Mouse (Mus musculus) embryonic facial prominence, embryonic 15.5 days (tissue): ENCODE measurements at regions not wholly inside any gene's neighbourhood (a gene's known extent, or its start where the extent isn't known, plus 50 kb on each side); places are given as distances from the start of the nearest gene placed in this dataset.

Experiments used
- ATAC-seq: fragments of 200-750 bp; cut with Nextera tagmentation; 2 replicates; pipeline ENCODE4 v1.8.0; 2017; ENCODE audit warnings: low read depth, moderate TSS enrichment; ENCODE audit not compliant: insufficient number of reproducible peaks, low FRiP score, low TSS enrichment
- H3K27ac ChIP-seq: fragments of 300-500 bp; sonication (generic); replicated peaks from 2 replicates; pipeline ENCODE4 v1.5.1; 2015; ENCODE audit warnings: mild to moderate bottlenecking, inconsistent platforms
- H3K27me3 ChIP-seq: fragments of 300-500 bp; sonication (generic); 2 replicates; pipeline ENCODE4 v1.6.1; 2015; ENCODE audit warnings: inconsistent platforms
- H3K36me3 ChIP-seq: fragments of 300-500 bp; sonication (generic); 2 replicates; pipeline ENCODE4 v1.6.1; 2015; ENCODE audit warnings: mild to moderate bottlenecking, inconsistent platforms
- H3K4me1 ChIP-seq: fragments of 300-500 bp; sonication (generic); 2 replicates; pipeline ENCODE4 v1.6.1; 2015; ENCODE audit warnings: inconsistent platforms
- H3K4me2 ChIP-seq: fragments of 300-500 bp; sonication (generic); replicated peaks from 2 replicates; pipeline ENCODE4 v1.6.1; 2015; ENCODE audit warnings: mild to moderate bottlenecking, inconsistent platforms
- H3K4me3 ChIP-seq: fragments of 300-500 bp; sonication (generic); replicated peaks from 2 replicates; pipeline ENCODE4 v1.5.1; 2015; ENCODE audit warnings: mild to moderate bottlenecking, inconsistent platforms
- H3K9ac ChIP-seq: fragments of 300-500 bp; sonication (generic); 2 replicates; pipeline ENCODE4 v1.6.1; 2015; ENCODE audit warnings: inconsistent platforms
- H3K9me3 ChIP-seq: fragments of 300-500 bp; sonication (generic); replicated peaks from 2 replicates; pipeline ENCODE4 v1.6.1; 2016; ENCODE audit warnings: inconsistent platforms
- WGBS: fragments of 180-500 bp; shearing (Covaris S2); methylation state at CpG from one replicate; pipeline ENCODE4 v1.1.7; 2015; 5-methylcytosine and 5-hydroxymethylcytosine counted together

- Histone ChIP-seq H3K36me3 (no peaks in the 10 kb centered on the region), H3K4me1 (no peaks in the 10 kb centered on the region), H3K9ac (no peak overlapping the region), H3K4me3 (no peak overlapping the region), H3K27ac (no peak overlapping the region), H3K9me3 (no peaks in the 10 kb centered on the region), H3K4me2 (no peak overlapping the region), H3K27me3 (no peaks in the 10 kb centered on the region)
- ATAC-seq, result no peak
- WGBS, result 81% methylated on average over 5 of the region's 5 CpGs
Measured at GRCm38 (mm10) chr12:92365926-92366325, 517.0 kb upstream of the Sel1l start.

DNA sequence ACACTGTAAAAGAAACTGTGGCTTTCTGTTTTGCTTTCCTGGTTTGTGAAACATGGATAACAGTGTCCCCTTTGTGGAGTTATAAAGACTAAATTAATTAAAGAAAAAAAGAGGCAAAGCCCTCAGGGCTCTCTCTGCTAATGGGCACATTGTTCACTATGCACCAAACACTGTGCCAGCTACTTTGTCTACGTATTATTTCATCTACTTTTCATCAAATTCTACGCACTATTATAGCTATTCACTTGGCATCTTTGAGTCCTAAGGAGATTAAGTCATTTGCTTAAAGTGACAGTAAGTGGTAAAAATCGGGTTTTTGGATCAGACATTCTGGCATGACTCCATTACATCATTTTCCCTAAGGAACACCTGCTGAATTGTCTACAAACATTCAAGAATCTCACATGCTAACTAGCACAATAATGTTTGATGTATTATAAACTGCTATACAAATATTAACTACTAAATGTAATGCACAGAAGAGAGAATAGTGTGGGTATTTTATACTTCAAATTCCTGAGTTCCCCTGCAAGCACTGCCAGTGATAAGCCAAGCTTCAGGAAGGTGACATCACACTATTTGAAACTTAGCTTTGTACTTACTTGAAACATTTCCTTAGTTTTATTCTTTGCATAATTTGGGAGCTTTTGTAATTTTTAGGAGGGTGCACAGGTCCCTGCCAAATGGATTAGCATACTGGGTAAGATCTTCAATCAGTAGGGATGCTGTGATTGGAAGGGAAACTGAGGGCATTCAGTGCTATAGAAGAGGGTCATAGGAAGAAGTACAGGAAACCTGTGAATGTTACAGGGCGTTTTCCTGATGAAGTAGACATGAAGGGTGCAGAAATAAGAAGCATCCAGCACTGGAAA lies 504.7 kb upstream of the Sel1l start:
- no peaks in the 10 kb centered on the region for H3K9me3 ChIP-seq
- no peaks in the 10 kb centered on the region for H3K36me3 ChIP-seq
- H3K27ac ChIP-seq, result no peak overlapping the region
- ATAC-seq, result no peak
- no peaks in the 10 kb centered on the region for H3K4me1 ChIP-seq
- no peak overlapping the region for H3K4me3 ChIP-seq
- 49% methylated on average over 4 of the region's 4 CpGs for WGBS
- no peaks in the 10 kb centered on the region for H3K27me3 ChIP-seq
- no peak overlapping the region for H3K9ac ChIP-seq
- no peak overlapping the region for H3K4me2 ChIP-seq

- Histone ChIP-seq H3K36me3 (no peaks in the 10 kb centered on the region), H3K4me3 (no peak overlapping the region), H3K4me2 (no peak overlapping the region), H3K9ac (no peak overlapping the region), H3K9me3 (no peaks in the 10 kb centered on the region), H3K4me1 (no peaks in the 10 kb centered on the region), H3K27me3 (no peaks in the 10 kb centered on the region), H3K27ac (no peak overlapping the region)
- WGBS, result 64% methylated on average over 1 of the region's 1 CpGs
- ATAC-seq, result no peak
Measured at GRCm38 (mm10) chr12:92318241-92318640, 469.3 kb upstream of the Sel1l start.

- Histone ChIP-seq H3K9me3 (no peaks in the 10 kb centered on the region), H3K27me3 (no peaks in the 10 kb centered on the region), H3K4me1 (no peaks in the 10 kb centered on the region), H3K4me3 (no peak overlapping the region), H3K9ac (no peak overlapping the region), H3K4me2 (no peak overlapping the region), H3K36me3 (no peaks in the 10 kb centered on the region), H3K27ac (no peak overlapping the region)
- WGBS, result 92% methylated on average over 3 of the region's 3 CpGs
- ATAC-seq, result no peak
Measured at GRCm38 (mm10) chr12:92317609-92318008, 468.7 kb upstream of the Sel1l start.

DNA sequence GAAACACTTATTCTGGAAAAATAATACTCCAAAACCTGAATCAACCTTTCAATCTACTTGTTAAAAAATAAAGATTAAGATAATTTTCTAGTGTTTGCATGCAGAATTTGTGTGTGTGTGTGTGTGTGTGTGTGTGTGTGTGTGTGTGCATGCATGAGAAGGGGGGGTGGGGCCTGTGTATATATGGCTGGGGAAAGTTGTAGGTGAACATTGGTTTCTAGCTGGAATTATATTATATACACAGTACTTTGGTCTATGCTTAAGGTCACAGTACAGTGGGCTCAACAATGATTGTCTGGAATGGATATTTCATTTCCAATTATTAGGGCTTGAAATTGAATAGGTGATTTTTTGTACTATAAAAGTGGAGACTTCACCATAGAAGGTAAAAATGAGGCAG lies 467.3 kb upstream of the Sel1l start:
- Histone ChIP-seq H3K9ac (no peak overlapping the region), H3K4me3 (no peak overlapping the region), H3K36me3 (no peaks in the 10 kb centered on the region), H3K9me3 (no peaks in the 10 kb centered on the region), H3K27me3 (no peaks in the 10 kb centered on the region), H3K4me2 (no peak overlapping the region), H3K4me1 (no peaks in the 10 kb centered on the region), H3K27ac (no peak overlapping the region)
- ATAC-seq, result no peak

GRCm38 (mm10) chr12:92315820-92316219 lies 466.9 kb upstream of the Sel1l start:
- 91% methylated on average over 2 of the region's 2 CpGs for WGBS
- no peak overlapping the region for H3K4me2 ChIP-seq
- no peaks in the 10 kb centered on the region for H3K36me3 ChIP-seq
- no peak overlapping the region for H3K4me3 ChIP-seq
- no peaks in the 10 kb centered on the region for H3K4me1 ChIP-seq
- ATAC-seq, result no peak
- H3K9ac ChIP-seq, result no peak overlapping the region
- no peak overlapping the region for H3K27ac ChIP-seq
- no peaks in the 10 kb centered on the region for H3K9me3 ChIP-seq
- H3K27me3 ChIP-seq, result no peaks in the 10 kb centered on the region

- Histone ChIP-seq H3K9me3 (no peaks in the 10 kb centered on the region), H3K27me3 (no peaks in the 10 kb centered on the region; the same call in 1 of the 2 replicates), H3K4me2 (no peak overlapping the region; the same call in 1 of the 2 replicates), H3K4me1 (no peaks in the 10 kb centered on the region), H3K9ac (no peak overlapping the region), H3K4me3 (no peak overlapping the region), H3K27ac (no peak overlapping the region), H3K36me3 (no peaks in the 10 kb centered on the region)
- no peak for ATAC-seq
- 12% methylated on average over 14 of the region's 14 CpGs for WGBS
Measured at GRCm38 (mm10) chr12:92302951-92303591, 454.1 kb upstream of the Sel1l start.

GRCm38 (mm10) chr12:92294887-92295286 lies 445.9 kb upstream of the Sel1l start:
- H3K4me2 ChIP-seq, result no peak overlapping the region
- WGBS, result 58% methylated on average over 4 of the region's 4 CpGs
- no peak overlapping the region for H3K27ac ChIP-seq
- H3K4me1 ChIP-seq, result no peaks in the 10 kb centered on the region
- no peak overlapping the region for H3K4me3 ChIP-seq
- ATAC-seq, result no peak
- H3K36me3 ChIP-seq, result no peaks in the 10 kb centered on the region
- H3K9ac ChIP-seq, result no peak overlapping the region
- no peaks in the 10 kb centered on the region for H3K27me3 ChIP-seq
- no peaks in the 10 kb centered on the region for H3K9me3 ChIP-seq

GRCm38 (mm10) chr12:92293341-92293720 lies 444.4 kb upstream of the Sel1l start:
- Histone ChIP-seq H3K4me2 (no peak overlapping the region), H3K4me3 (no peak overlapping the region), H3K4me1 (no peaks in the 10 kb centered on the region), H3K9me3 (no peaks in the 10 kb centered on the region), H3K27ac (no peak overlapping the region), H3K27me3 (no peaks in the 10 kb centered on the region), H3K36me3 (no peaks in the 10 kb centered on the region), H3K9ac (no peak overlapping the region)
- no peak for ATAC-seq

- Histone ChIP-seq H3K4me3 (no peak overlapping the region), H3K27me3 (no peaks in the 10 kb centered on the region), H3K4me1 (no peaks in the 10 kb centered on the region), H3K9ac (no peak overlapping the region), H3K4me2 (no peak overlapping the region), H3K9me3 (no peaks in the 10 kb centered on the region), H3K27ac (no peak overlapping the region), H3K36me3 (no peaks in the 10 kb centered on the region)
- ATAC-seq, result no peak
- WGBS, result 36% methylated on average over 11 of the region's 11 CpGs
Measured at GRCm38 (mm10) chr12:92292460-92293340, 443.7 kb upstream of the Sel1l start.

DNA sequence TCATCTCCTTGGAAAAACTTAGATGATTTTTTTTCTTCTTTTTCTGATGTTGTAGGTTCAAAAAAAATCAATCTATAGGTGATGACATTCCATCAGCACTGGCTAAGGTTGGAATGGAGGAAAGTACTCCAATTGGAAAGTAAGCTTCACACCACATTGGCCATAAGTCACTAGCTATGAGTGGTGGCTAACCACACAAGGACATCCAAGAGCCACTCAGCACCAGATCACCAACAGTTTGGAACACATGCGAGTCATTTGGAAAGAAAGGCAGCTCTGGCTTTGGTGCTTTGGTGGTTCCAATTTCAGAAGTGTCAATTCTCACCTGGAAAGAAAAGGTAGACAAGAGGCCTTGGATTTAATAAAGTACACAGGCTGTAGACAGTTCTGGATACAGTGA lies 442.5 kb upstream of the Sel1l start:
- H3K9ac ChIP-seq, result no peak overlapping the region
- H3K9me3 ChIP-seq, result no peaks in the 10 kb centered on the region
- no peak overlapping the region for H3K27ac ChIP-seq
- no peaks in the 10 kb centered on the region for H3K27me3 ChIP-seq
- H3K36me3 ChIP-seq, result no peaks in the 10 kb centered on the region
- 86% methylated on average over 1 of the region's 1 CpGs for WGBS
- no peak overlapping the region for H3K4me2 ChIP-seq
- no peak for ATAC-seq
- H3K4me1 ChIP-seq, result no peaks in the 10 kb centered on the region
- no peak overlapping the region for H3K4me3 ChIP-seq
